In the genomic region with DNA sequence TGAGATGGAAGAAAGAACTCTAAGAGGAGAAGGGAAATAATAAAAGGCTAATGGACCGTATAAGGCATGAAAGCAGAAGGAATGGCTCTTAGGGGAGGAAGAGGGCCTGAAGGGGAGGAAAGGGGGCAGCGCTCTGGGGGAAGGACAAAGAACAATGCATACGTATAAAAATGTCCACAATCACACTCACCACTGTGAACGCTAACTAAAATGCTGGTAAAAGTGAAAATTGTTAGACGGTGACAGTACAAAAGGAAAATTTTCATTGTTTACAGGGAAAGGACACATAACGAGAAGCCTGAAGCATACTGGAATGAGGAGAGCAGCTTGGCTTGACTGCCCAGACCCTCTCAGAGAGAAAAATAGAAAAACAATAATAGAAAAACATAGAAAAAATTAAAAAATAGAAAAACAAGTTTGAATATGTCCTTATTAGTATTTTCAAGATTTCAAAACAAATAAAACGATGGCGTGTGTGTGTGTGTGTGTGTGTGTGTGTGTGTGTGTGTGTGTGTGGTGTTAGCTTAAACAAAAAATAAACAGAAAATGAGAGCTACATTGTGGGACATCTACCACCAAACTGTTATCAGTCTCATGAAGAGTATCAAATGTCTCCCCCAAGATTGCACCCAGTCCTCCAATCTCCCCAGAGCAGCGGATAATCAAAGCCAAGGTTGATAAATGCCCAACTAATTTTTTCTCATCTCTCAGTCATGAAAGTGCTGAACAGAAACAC, we compare ENCODE assay signal across 9 mouse cellular contexts. TPM values are rescaled to one million over a fixed set of nuclear protein-coding genes. Genes with fewer than 3 reads are reported as not detected.
A peak's percentile ranks its signal among the peaks of the same experiment; 100 is the strongest.
DNase-seq lines count a peak whose midpoint lies in the region; ATAC-seq and TF ChIP-seq lines count a peak whose summit lies in the region.
"Had no signal": no experiment of that assay in that cellular context is flagged by ENCODE, and none has a peak within 500 bp of the region (broad histone marks: within the 10 kb centered on the region; RNA-seq: fewer than 3 reads in every experiment).

No protein-coding gene starts in this region.

- H3K36me3 ChIP-seq in heart, embryonic 13.5 days: no peaks in the 10 kb centered on the region
- H3K36me3 ChIP-seq in heart, embryonic 10.5 days: no peaks in the 10 kb centered on the region
- no peaks in the 10 kb centered on the region for H3K36me3 ChIP-seq in hindbrain, embryonic 16.5 days (ENCODE audit: control insufficient read depth, insufficient read depth, low read length)
- no peaks in the 10 kb centered on the region for H3K36me3 ChIP-seq in midbrain, embryonic 13.5 days

- H3K4me1 ChIP-seq in heart, embryonic 13.5 days: 0 out of 2 replicates have a peak, but pooled peaks cover 5% of the 10 kb centered on the region
- no peaks in the 10 kb centered on the region for H3K4me1 ChIP-seq in heart, embryonic 10.5 days
- H3K4me1 ChIP-seq in bone marrow, adult 2 months (ENCODE audit: control insufficient read depth, insufficient read depth, low read length): peaks cover 1% of the 10 kb centered on the region; the same call in 1 of the 2 replicates
- H3K4me1 ChIP-seq in hindbrain, embryonic 16.5 days (ENCODE audit: control insufficient read depth, insufficient read depth, low read depth, low read length): peaks cover 3% of the 10 kb centered on the region
- H3K4me1 ChIP-seq in midbrain, embryonic 13.5 days (replicated peaks): peaks cover 11% of the 10 kb centered on the region

- no peak for DNase-seq in heart, embryonic 10.5 days (ENCODE audit: low spot score)
- DNase-seq in urinary bladder, postnatal 25 days (ENCODE audit: low spot score): no peak
- no peak for DNase-seq in adipocyte (ENCODE audit: low spot score)
- DNase-seq in gastrocnemius, postnatal 10 days: no peak

- no peaks in the 10 kb centered on the region for H3K27me3 ChIP-seq in heart, embryonic 13.5 days (replicated peaks)
- no peaks in the 10 kb centered on the region for H3K27me3 ChIP-seq in heart, embryonic 10.5 days (ENCODE audit: insufficient read depth, poor library complexity, severe bottlenecking)
- H3K27me3 ChIP-seq in hindbrain, embryonic 16.5 days (replicated peaks; ENCODE audit: control insufficient read depth, insufficient read depth, low read length): no peaks in the 10 kb centered on the region
- H3K27me3 ChIP-seq in midbrain, embryonic 13.5 days: no peaks in the 10 kb centered on the region

- H3K4me2 ChIP-seq in heart, embryonic 13.5 days: peak overlapping the region; percentile 62
- H3K4me2 ChIP-seq in hindbrain, embryonic 16.5 days (ENCODE audit: low read length): peak overlapping the region; percentile 58
- peak overlapping the region; percentile 55 for H3K4me2 ChIP-seq in midbrain, embryonic 13.5 days (replicated peaks)

- H3K4me3 ChIP-seq in heart, embryonic 13.5 days: peak overlapping the region; percentile 32
- no peak overlapping the region for H3K4me3 ChIP-seq in heart, embryonic 10.5 days
- H3K4me3 ChIP-seq in bone marrow, adult 2 months (replicated peaks; ENCODE audit: control insufficient read depth, low read depth, low read length): peak overlapping the region; percentile 34
- peak overlapping the region; percentile 36 for H3K4me3 ChIP-seq in hindbrain, embryonic 16.5 days (ENCODE audit: low read length)
- peak overlapping the region; percentile 35 for H3K4me3 ChIP-seq in midbrain, embryonic 13.5 days (replicated peaks)

- no peak for TF ChIP-seq CTCF in bone marrow, adult 2 months (IDR thresholded peaks at IDR 0.05; ENCODE audit: control insufficient read depth, insufficient read depth, low read length)

- WGBS in heart, embryonic 13.5 days: 73% methylated on average over 9 of the region's 9 CpGs
- 74% methylated on average over 9 of the region's 9 CpGs for WGBS in heart, embryonic 10.5 days
- 19% methylated on average over 9 of the region's 9 CpGs for WGBS in bone marrow, adult 2 months
- 32% methylated on average over 9 of the region's 9 CpGs for WGBS in hindbrain, embryonic 16.5 days
- WGBS in midbrain, embryonic 13.5 days: 35% methylated on average over 9 of the region's 9 CpGs

- ATAC-seq in heart, embryonic 13.5 days (ENCODE audit: extremely low read depth, insufficient number of reproducible peaks, low FRiP score, low TSS enrichment): no peak
- ATAC-seq in hindbrain, embryonic 16.5 days: no peak; the same call in 1 of the 2 replicates
- ATAC-seq in midbrain, embryonic 13.5 days: peak; percentile 62

- TF ChIP-seq POLR2A in bone marrow, adult 2 months (IDR thresholded peaks at IDR 0.05; ENCODE audit: borderline replicate concordance, control insufficient read depth, low read depth, low read length): no peak

- H3K9ac ChIP-seq in heart, embryonic 13.5 days: no peak overlapping the region
- H3K9ac ChIP-seq in hindbrain, embryonic 16.5 days (ENCODE audit: low read depth, low read length): peak overlapping the region; percentile 33
- peak overlapping the region; percentile 54 for H3K9ac ChIP-seq in midbrain, embryonic 13.5 days (replicated peaks)

- H3K9me3 ChIP-seq in heart, embryonic 13.5 days: no peaks in the 10 kb centered on the region
- H3K9me3 ChIP-seq in heart, embryonic 10.5 days: no peaks in the 10 kb centered on the region
- H3K9me3 ChIP-seq in hindbrain, embryonic 16.5 days (ENCODE audit: control insufficient read depth, low read length): no peaks in the 10 kb centered on the region
- H3K9me3 ChIP-seq in midbrain, embryonic 13.5 days: no peaks in the 10 kb centered on the region

- no peak overlapping the region for H3K27ac ChIP-seq in heart, embryonic 13.5 days (replicated peaks)
- no peak overlapping the region for H3K27ac ChIP-seq in heart, embryonic 10.5 days
- H3K27ac ChIP-seq in bone marrow, adult 2 months (ENCODE audit: control insufficient read depth, insufficient read depth, low read depth, low read length, poor library complexity): peak overlapping the region; percentile 71; the same call in 1 of the 2 replicates
- H3K27ac ChIP-seq in hindbrain, embryonic 16.5 days (ENCODE audit: low read depth, low read length): peak overlapping the region; percentile 79
- H3K27ac ChIP-seq in midbrain, embryonic 13.5 days: peak overlapping the region; percentile 78

RNA-seq across cellular contexts. Expression of a gene that starts 39.7 kb away (rescaled TPM):
- polyA plus RNA-seq in heart, embryonic 13.5 days (2015; fragmentation: Nextera tagmentation; extraction: Ambion mirVana): 1.2 and 1.4 TPM in 2 replicates
- 0.48 and 0.57 TPM in 2 replicates for polyA plus RNA-seq in heart, embryonic 10.5 days (2016; fragmentation: Nextera tagmentation; extraction: Ambion mirVana)
- 38.3 and 75.0 TPM in 2 replicates for polyA plus RNA-seq in bone marrow, adult 2 months (2011; ENCODE audit: insufficient read depth, insufficient read length, low replicate concordance, missing spikeins)
- 1.2 and 1.3 TPM in 2 replicates for polyA plus RNA-seq in hindbrain, embryonic 16.5 days (2015; fragmentation: Nextera tagmentation; extraction: Ambion mirVana)
- 0.61 and 1.2 TPM in 2 replicates for polyA plus RNA-seq in midbrain, embryonic 13.5 days (2015; fragmentation: Nextera tagmentation; extraction: Ambion mirVana)
- 1 to 10 TPM; 1.8 to 5.0 TPM for total RNA-seq in gastrocnemius, postnatal 10 days (2021)
- polyA plus RNA-seq: C2C12 had no signal

Comparison
In these comparisons a context has a peak if more than half of its experiments do, and no peak if none do; other contexts are left out.
1. H3K27ac ChIP-seq: peak in bone marrow, adult 2 months (single experiment), hindbrain, embryonic 16.5 days (single experiment) and midbrain, embryonic 13.5 days (single experiment); none in heart, embryonic 13.5 days (single experiment) and heart, embryonic 10.5 days (single experiment).
2. RNA of a gene that starts 39.7 kb away (polyA plus RNA-seq): 38.3 to 75.0 TPM in bone marrow, adult 2 months; 1.2 to 1.4 TPM in heart, embryonic 13.5 days, 1.2 to 1.3 TPM in hindbrain, embryonic 16.5 days, 0.61 to 1.2 TPM in midbrain, embryonic 13.5 days and 0.48 to 0.57 TPM in heart, embryonic 10.5 days; every median in the first group is over 10 times any median in the second.
3. Peak in every context shown above with its lines, with median percentiles within 50 percentile points of each other: H3K4me2 ChIP-seq.